Mouse (Mus musculus) liver, embryonic 13.5 days (tissue): ENCODE measurements at regions not wholly inside any gene's neighbourhood (a gene's known extent, or its start where the extent isn't known, plus 50 kb on each side); places are given as distances from the start of the nearest gene placed in this dataset.
"Not testable (repeated sequence)": the region's sequence is repeated elsewhere in the genome, so short reads cannot be mapped to it uniquely, and the experiment has no call there.

Source experiments
- ATAC-seq: fragments of 200-750 bp; cut with Nextera tagmentation; 2 replicates; pipeline ENCODE4 v1.8.0; 2017; ENCODE audit warnings: low read depth, mild to moderate bottlenecking, moderate number of reproducible peaks, moderate library complexity
- DNase-seq: peaks from one replicate; pipeline ENCODE4 v3.0.0; 2022
- H3K27ac ChIP-seq: fragments of 300-500 bp; sonication (generic); 2 replicates; pipeline ENCODE4 v1.5.1; 2015; ENCODE audit warnings: moderate library complexity, mild to moderate bottlenecking, inconsistent platforms
- H3K27me3 ChIP-seq: fragments of 300-500 bp; sonication (generic); 2 replicates; pipeline ENCODE4 v1.6.1; 2015; ENCODE audit warnings: mild to moderate bottlenecking, inconsistent platforms
- H3K36me3 ChIP-seq: fragments of 300-500 bp; sonication (generic); 2 replicates; pipeline ENCODE4 v1.6.1; 2015; ENCODE audit warnings: mild to moderate bottlenecking, inconsistent platforms
- H3K4me1 ChIP-seq: fragments of 300-500 bp; sonication (generic); replicated peaks from 2 replicates; pipeline ENCODE4 v1.6.1; 2015; ENCODE audit warnings: inconsistent platforms
- H3K4me2 ChIP-seq: fragments of 300-500 bp; sonication (generic); 2 replicates; pipeline ENCODE4 v1.6.1; 2015; ENCODE audit warnings: inconsistent platforms, mild to moderate bottlenecking, moderate library complexity
- H3K4me3 ChIP-seq: fragments of 300-500 bp; sonication (generic); replicated peaks from 2 replicates; pipeline ENCODE4 v1.5.1; 2015; ENCODE audit warnings: mild to moderate bottlenecking, inconsistent platforms
- H3K9ac ChIP-seq: fragments of 300-500 bp; sonication (generic); 2 replicates; pipeline ENCODE4 v1.6.1; 2015; ENCODE audit warnings: mild to moderate bottlenecking, inconsistent platforms
- H3K9me3 ChIP-seq: fragments of 300-500 bp; sonication (generic); replicated peaks from 2 replicates; pipeline ENCODE4 v1.6.1; 2016; ENCODE audit warnings: inconsistent platforms
- WGBS: fragments of 180-500 bp; shearing (Covaris S2); methylation state at CpG from one replicate; pipeline ENCODE4 v1.1.7; 2015; ENCODE audit not compliant: insufficient replicate concordance; 5-methylcytosine and 5-hydroxymethylcytosine counted together

- not testable (repeated sequence) for H3K9ac ChIP-seq, H3K27me3 ChIP-seq, H3K4me1 ChIP-seq, H3K4me3 ChIP-seq, ATAC-seq, DNase-seq, H3K27ac ChIP-seq, H3K9me3 ChIP-seq, H3K36me3 ChIP-seq
- WGBS, result 7% methylated on average over 17 of the region's 17 CpGs
- peak overlapping the region; percentile 29; the same call in 1 of the 2 replicates for H3K4me2 ChIP-seq
These were observed 120.7 kb downstream of the Map1s start for GRCm38 (mm10) chr8:71026424-71026890.

- WGBS, result 60% methylated on average over 2 of the region's 2 CpGs
- H3K4me3 ChIP-seq, ATAC-seq, H3K27me3 ChIP-seq, H3K4me1 ChIP-seq, H3K4me2 ChIP-seq, H3K36me3 ChIP-seq, H3K27ac ChIP-seq, DNase-seq, H3K9me3 ChIP-seq, H3K9ac ChIP-seq: not testable (repeated sequence)
These were observed 122.8 kb downstream of the Map1s start for GRCm38 (mm10) chr8:71028564-71028963.
